Mouse (Mus musculus) limb, embryonic 10.5 days (tissue): Measurements from ENCODE around the gene Slamf7. TPM values are rescaled to one million over a fixed set of nuclear protein-coding genes. Genes with fewer than 3 reads are reported as not detected.

Source experiments
- microRNA-seq: library from miRNA; unstranded; fragments of <30 nt; microRNA quantifications from one replicate; pipeline ENCODE4, GENCODE M21; 2017
- polyA plus RNA-seq: library from polyadenylated mRNA; unstranded; fragments of >200 nt; fragmentation: Nextera tagmentation; extraction: Ambion mirVana; gene quantifications from 2 replicates; pipeline ENCODE4 v1.2.1, GENCODE M21; 2016

Gene Slamf7
- polyA plus RNA-seq, 1 experiment from 2014 or later = not detected

Small RNA genes lying within 50 kb of the gene (microRNA-seq; reads per million reads assigned to microRNA genes)
- gene Mir7683 = not detected

Other genes with a start within 250 kb of the Slamf7 start
- gene Usf1, start 241.7 kb downstream of the Slamf7 start, polyA plus RNA-seq = 119 and 127 TPM in 2 replicates
- gene Tstd1, start 234.2 kb downstream of the Slamf7 start, polyA plus RNA-seq = 6.2 and 7.5 TPM in 2 replicates
- 34.7 and 38.2 TPM in 2 replicates for gene F11r, start 215.5 kb downstream of the Slamf7 start, polyA plus RNA-seq
- 6.5 and 8.6 TPM in 2 replicates for gene Alyref2, start 149.6 kb downstream of the Slamf7 start, polyA plus RNA-seq
- not detected in 2 replicates for gene Itln1, start 117.7 kb downstream of the Slamf7 start, polyA plus RNA-seq
- not detected in 2 replicates for gene Cd244a, start 93.8 kb downstream of the Slamf7 start, polyA plus RNA-seq
- gene Ly9, start 45.6 kb downstream of the Slamf7 start, polyA plus RNA-seq = not detected in 2 replicates
- 0.13 and 0.38 TPM in 2 replicates for gene Cd48, start 29.0 kb upstream of the Slamf7 start, polyA plus RNA-seq
- 0.19 and 0.29 TPM in 2 replicates for gene Slamf1, start 114.1 kb upstream of the Slamf7 start, polyA plus RNA-seq
- gene Cd84, start 186.7 kb upstream of the Slamf7 start, polyA plus RNA-seq = 0.23 and 0.44 TPM in 2 replicates
- gene Gm10521, start 242.6 kb upstream of the Slamf7 start, polyA plus RNA-seq = not detected in 2 replicates